Mouse (Mus musculus) macrophage (primary cell): ENCODE results near the gene Rap1a. TPM values are rescaled to one million over a fixed set of nuclear protein-coding genes. Genes with fewer than 3 reads are reported as not detected.
"Not testable (repeated sequence)": the region's sequence is repeated elsewhere in the genome, so short reads cannot be mapped to it uniquely, and the experiment has no call there.

Experiments used
- H3K27ac ChIP-seq: fragments of 350-480 bp; formaldehyde crosslinking; 2 replicates; pipeline ENCODE4 v1.9.0; 2021
- H3K36me3 ChIP-seq: fragments of 350-480 bp; formaldehyde crosslinking; 2 replicates; pipeline ENCODE4 v1.9.0; 2021; ENCODE audit errors: inconsistent target
- H3K4me3 ChIP-seq: fragments of 350-480 bp; formaldehyde crosslinking; 2 replicates; pipeline ENCODE4 v1.9.0; 2021; ENCODE audit errors: inconsistent target
- H3K79me2 ChIP-seq: fragments of 350-480 bp; formaldehyde crosslinking; 2 replicates; pipeline ENCODE4 v1.9.0; 2021; ENCODE audit errors: inconsistent target
- WGBS: methylation state at CpG from one replicate; pipeline ENCODE4 v1.1.7; 2026; ENCODE audit warnings: inconsistent platforms; ENCODE audit not compliant: missing documents; 5-methylcytosine and 5-hydroxymethylcytosine counted together
- polyA plus RNA-seq: library from polyadenylated mRNA; stranded (reverse); fragments of 250-400 nt; gene quantifications from 3 replicates; pipeline ENCODE4 v1.2.4, GENCODE M21; 2018; ENCODE audit warnings: inconsistent platforms

Rap1a gene
- polyA plus RNA-seq, 1 experiment from 2014 or later: 125 TPM

DNA sequence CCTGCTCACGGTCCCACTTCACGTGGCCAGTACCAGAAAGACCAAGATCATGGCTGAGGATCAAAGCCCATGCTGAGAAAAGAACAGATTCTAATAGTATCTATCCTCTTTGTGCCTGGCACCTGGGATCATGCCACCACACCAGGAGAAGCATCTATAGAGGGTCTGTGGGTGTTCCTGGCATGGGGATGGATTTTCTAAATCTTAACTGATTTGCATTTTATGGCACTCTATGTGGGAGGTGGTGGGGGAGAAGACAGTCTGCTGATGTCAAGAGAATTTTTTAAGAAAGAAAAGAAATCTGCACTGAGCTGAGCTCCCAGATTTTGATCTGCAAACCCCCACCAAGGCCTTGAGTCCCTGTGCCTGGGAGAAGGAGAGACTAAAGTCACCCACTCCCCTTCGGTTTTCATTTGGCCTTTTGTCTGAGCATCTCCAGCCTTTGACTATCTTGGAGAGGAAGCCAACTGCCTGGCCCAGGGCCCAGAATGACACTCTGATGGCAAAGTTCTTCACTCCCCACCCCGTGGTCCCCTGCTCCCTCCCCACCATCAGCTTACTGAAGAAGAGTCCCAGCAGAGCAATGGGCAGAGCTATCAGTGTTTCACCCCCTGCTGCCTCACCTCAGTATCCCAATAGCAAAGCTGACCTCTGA is 94.6 kb downstream of the Rap1a start:
- Histone ChIP-seq H3K4me3 (no peak overlapping the region), H3K36me3 (no peaks in the 10 kb centered on the region), H3K27ac (no peak overlapping the region), H3K79me2 (no peaks in the 10 kb centered on the region)
- WGBS: 75% methylated on average over 4 of the region's 4 CpGs

DNA sequence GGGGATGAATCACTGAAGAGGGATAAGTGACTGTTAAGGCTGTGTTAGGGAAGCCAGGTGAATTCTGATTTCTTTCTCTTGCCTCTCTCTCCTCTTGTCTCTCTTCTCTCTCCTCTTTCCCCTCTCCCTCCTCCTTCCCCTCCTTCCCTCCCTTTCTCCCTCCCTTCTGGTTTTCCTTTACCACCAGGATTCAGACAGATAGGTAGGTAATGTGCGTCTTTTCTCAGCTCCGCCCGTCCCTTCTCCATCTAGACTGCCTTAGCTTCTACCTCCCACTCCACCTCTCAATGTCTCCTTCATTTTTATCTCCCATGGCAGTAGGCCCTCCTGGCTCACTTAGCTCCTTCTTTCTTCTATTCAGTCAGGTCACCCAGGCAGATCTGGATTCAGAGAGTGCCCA is 95.6 kb downstream of the Rap1a start:
- Histone ChIP-seq H3K4me3 (peak overlapping the region; percentile 57), H3K36me3 (no peaks in the 10 kb centered on the region), H3K27ac (no peak overlapping the region), H3K79me2 (no peaks in the 10 kb centered on the region)
- 70% methylated on average over 3 of the region's 3 CpGs for WGBS

DNA sequence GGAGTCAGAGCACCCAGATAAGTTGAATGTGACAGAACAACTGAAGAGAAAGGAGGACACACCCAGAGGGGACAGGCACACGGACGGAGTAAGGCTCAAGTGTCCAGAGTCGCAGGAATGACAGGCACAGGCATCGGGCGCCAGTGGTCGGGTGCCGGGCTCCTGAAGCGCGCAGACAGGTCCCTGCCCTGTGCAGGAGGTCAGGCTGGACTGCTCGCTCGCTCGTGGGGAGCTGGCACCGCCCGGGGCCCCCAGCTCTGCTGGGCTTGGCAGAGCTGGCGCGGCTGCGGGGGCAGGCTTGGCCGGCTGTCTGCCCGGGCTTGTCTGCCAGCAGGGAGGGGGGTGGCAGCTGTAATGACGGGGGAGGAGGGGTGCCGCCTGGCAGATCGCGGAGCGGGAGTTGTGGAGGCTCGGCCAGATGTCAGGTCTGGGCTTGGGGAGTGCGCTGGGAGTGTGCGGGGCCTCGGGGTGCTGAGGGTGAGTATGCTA is 96.0 kb downstream of the Rap1a start:
- WGBS: 2% methylated on average over 26 of the region's 28 CpGs
- H3K4me3 ChIP-seq: peak overlapping the region; percentile 57
- peak overlapping the region; percentile 7; the same call in 1 of the 2 replicates for H3K27ac ChIP-seq
- no peaks in the 10 kb centered on the region for H3K79me2 ChIP-seq
- H3K36me3 ChIP-seq: no peaks in the 10 kb centered on the region

DNA sequence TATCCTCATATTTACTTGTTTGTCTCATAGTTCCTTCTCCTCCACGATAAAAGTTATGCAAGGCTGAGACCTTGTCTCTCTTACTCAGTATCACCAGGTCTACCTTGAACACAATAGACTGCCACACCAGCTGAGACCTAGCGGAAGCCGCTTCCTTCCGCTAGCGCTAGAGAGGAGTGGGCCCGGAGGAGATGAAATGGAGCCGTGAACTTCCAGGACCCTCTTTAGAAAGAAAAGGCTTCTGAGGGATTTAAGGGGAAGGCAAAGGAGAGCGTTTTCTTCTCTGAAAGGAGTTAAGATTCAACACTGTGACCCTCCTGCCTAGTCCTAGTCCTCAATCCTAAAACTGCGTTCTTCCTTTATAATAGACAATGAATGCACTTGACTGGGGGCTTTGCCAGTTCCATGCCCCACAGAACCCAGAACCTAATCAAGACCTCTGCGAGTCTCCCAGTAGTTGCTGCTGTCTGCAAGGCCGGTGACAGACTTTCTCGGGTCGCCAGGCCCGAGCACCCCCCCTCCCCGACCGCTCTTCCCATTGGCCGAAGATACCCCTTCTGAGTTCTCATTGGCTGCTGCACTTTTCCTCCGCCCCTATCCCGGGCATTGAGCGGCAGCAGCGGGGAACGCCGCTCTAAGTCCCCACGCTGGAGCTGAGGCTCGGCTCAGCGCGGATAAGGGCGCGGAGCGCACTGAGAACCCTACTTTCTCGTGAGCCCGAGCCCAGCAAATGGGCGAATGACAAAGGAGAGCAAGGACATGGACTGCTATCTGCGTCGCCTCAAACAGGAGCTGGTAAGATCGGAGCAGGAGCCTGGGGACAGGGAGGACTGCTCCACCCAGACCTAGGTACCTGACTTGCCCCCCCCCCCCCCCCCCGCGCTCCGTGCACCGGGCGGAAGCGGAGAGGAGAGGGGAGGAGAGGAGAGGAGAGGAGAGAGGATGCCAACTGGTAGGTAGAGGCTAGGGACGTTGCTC is 96.8 kb downstream of the Rap1a start, which contains the start of gene Inka2:
Gene Inka2 (plus strand): TSS at position 569 of the 978 bp plus-strand sequence.
- no peaks in the 10 kb centered on the region for H3K79me2 ChIP-seq
- WGBS: 11% methylated on average over 42 of the region's 43 CpGs

DNA sequence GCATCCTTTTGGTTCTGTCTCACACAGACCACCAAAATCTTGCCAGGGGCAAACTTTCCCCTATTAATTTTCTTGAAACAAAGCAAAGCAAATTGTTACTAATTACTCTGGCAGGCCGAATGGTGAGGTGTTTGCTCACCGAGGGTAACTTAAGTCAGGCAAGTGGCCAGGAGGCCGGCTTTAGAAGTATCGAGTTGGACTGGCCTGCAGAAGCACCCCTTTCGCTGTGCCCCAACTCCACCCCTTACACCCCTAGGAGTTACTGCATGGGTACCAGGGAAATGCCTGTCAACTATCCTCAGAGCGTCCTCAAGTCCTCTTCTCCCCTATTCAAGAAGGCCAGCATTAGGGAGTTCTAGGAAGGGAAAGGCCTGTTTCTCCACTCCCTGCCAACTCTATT is 97.6 kb downstream of the Rap1a start:
- Histone ChIP-seq H3K79me2 (no peaks in the 10 kb centered on the region), H3K36me3 (no peaks in the 10 kb centered on the region), H3K4me3 (no peak overlapping the region), H3K27ac (no peak overlapping the region)
- WGBS: 97% methylated on average over 6 of the region's 6 CpGs

More for the DNA sequence above, 96.8 kb downstream of the Rap1a start, which contains the start of gene Inka2:
- peak within 1 kb of the TSS; percentile 7; the same call in 1 of the 2 replicates for H3K27ac ChIP-seq
- H3K4me3 ChIP-seq: peak within 1 kb of the TSS; percentile 57
- no peaks in the 10 kb centered on the region for H3K36me3 ChIP-seq

DNA sequence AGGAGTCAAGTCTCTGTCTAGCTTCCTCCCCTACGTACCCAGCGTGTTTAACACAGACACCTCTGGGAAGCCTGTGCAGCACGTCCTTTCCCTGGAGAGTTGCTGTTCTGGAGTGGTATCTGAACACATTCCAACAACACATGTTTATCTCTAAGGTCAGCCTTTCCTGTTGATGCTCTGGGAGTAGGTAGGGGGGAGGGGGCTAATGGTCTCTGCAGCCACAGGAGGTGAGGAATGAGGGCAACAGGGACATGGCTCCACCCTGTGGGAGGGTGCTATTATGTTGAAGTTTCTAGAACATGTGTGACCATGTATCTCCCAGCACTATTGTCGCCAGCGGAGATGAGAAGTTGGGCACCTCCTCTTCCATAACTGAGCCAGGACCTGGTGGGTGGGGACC is 99.7 kb downstream of the Rap1a start:
- Histone ChIP-seq H3K27ac (no peak overlapping the region), H3K79me2 (no peaks in the 10 kb centered on the region), H3K36me3 (no peaks in the 10 kb centered on the region), H3K4me3 (no peak overlapping the region)
- 66% methylated on average over 5 of the region's 5 CpGs for WGBS

DNA sequence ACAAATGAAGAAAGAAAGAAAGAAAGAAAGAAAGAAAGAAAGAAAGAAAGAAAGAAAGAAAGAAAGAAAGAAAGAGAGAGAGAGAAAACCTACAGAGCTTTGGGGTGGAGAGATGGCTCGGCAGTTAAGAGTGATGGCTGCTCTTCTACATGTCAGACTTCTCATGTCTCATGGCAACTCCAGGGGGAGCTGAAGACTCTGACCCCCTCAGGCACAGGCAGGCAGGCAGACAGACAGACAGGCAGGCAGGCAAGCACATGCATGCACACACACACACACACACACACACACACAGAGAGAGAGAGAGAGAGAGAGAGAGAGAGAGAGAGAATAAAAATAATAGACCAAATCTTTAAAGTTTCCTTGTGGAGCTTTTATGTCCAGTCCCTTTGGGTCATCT is 100.3 kb downstream of the Rap1a start:
- not testable (repeated sequence) for H3K4me3 ChIP-seq, H3K79me2 ChIP-seq, H3K27ac ChIP-seq, H3K36me3 ChIP-seq
- 89% methylated on average over 1 of the region's 1 CpGs for WGBS

DNA sequence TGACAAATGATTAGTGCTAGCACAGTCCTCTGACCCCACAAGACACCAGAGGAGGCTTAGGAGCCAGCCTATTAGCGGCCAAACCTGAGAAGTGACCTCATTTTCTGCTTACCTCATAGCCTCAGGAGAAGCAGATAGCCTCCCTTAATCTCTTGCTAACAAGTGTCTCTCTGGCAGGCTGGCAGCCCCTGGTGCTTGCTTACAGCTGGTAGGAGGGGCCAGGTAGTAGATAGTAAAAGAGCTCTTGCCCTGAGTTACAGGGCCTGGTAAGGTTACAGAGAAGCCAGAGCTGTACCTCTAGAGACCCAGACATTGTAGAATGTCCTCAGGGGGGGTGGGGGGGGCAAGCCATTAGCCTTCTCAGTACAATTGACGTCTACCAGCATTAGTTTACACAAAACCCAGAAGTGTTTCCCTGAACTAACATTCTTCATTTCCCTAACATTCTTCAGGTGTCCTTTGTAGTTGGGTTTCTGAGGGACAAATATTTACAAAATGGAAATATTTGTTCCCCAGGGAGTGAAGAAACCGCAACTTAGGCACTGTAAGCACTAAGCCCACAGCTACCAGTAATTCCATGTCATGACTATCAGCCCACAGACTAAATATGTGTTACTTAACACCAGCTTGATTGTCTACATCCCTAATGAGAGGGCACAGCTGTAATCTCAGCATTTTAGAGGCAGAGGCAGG is 101.7 kb downstream of the Rap1a start:
- no peak overlapping the region for H3K27ac ChIP-seq
- H3K79me2 ChIP-seq: no peaks in the 10 kb centered on the region
- 97% methylated on average over 3 of the region's 3 CpGs for WGBS
- H3K36me3 ChIP-seq: no peaks in the 10 kb centered on the region
- H3K4me3 ChIP-seq: no peak overlapping the region

DNA sequence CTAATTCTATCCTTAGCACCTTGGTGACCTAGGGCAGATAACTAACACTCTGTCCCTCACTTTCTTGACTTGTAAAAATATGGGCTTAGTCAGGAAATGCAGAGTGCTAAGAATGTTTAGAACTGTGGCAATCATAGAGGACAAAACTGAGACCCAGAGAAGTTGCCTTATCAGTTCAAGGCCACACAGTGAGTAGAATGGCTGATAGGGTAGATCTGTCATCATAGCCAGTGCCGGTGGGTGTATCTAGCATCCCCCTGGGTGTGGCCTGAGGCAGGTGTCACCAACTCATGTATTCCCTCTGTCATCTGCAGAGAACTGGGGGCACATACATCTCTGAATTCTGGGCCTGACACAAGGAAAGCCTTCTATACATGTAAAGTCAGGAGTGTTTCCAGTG is 102.8 kb downstream of the Rap1a start:
- Histone ChIP-seq H3K4me3 (no peak overlapping the region), H3K79me2 (no peaks in the 10 kb centered on the region), H3K27ac (no peak overlapping the region), H3K36me3 (no peaks in the 10 kb centered on the region)
- WGBS: 95% methylated on average over 1 of the region's 1 CpGs

DNA sequence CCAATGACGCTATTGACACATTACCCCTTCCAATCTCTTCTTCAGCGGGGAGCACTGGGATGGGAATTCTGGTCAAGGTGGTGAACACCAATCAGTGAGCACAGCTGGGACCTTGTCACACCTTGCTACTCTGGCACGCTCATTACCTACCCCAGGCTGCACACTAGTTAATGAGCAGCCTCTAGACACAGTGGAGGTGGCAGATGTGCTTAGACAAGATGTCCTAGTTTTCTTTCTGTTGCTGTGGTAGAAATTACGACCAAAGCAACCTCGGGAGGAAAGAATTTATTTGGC is 104.0 kb downstream of the Rap1a start:
- no peaks in the 10 kb centered on the region for H3K36me3 ChIP-seq
- H3K4me3 ChIP-seq: no peak overlapping the region
- 74% methylated on average over 5 of the region's 5 CpGs for WGBS
- no peak overlapping the region for H3K27ac ChIP-seq
- no peaks in the 10 kb centered on the region for H3K79me2 ChIP-seq

DNA sequence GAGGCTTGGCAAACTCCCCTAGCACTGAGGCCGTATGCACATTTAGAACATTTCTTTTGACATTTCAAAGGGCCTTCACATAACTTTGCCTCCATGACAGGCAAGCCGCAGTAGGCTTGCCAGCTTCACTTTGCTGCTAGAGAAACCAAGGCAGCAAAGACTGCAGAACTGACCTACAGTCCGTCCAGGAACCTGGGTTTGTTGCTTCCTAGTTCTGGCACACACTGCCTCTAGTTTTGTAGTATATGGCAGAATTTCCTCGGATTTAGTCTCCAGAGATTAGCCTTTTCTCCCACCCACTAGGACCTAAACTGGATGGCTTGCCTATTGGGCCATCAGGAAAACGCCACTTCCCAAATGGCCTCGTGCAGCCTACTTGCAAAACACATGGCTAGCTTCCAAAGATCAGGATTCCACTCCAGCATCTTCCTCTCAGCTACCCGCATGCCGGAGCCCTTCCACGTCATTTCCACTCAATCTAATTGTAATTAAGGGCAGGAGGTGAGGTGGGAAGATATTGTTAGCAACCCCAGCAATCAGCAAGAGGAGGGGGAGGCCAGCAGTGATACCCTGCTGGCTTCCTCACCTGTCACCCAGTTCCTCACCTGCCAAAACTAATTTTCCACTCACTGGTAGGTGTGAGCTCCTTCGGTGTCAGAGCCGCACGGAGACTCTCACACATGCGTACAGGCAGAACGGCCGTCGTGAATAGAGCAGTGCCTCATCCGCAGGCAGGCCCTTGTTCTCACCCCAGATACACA is 104.6 kb downstream of the Rap1a start:
- Histone ChIP-seq H3K4me3 (no peak overlapping the region), H3K79me2 (no peaks in the 10 kb centered on the region), H3K36me3 (no peaks in the 10 kb centered on the region), H3K27ac (no peak overlapping the region)
- 91% methylated on average over 16 of the region's 17 CpGs for WGBS

DNA sequence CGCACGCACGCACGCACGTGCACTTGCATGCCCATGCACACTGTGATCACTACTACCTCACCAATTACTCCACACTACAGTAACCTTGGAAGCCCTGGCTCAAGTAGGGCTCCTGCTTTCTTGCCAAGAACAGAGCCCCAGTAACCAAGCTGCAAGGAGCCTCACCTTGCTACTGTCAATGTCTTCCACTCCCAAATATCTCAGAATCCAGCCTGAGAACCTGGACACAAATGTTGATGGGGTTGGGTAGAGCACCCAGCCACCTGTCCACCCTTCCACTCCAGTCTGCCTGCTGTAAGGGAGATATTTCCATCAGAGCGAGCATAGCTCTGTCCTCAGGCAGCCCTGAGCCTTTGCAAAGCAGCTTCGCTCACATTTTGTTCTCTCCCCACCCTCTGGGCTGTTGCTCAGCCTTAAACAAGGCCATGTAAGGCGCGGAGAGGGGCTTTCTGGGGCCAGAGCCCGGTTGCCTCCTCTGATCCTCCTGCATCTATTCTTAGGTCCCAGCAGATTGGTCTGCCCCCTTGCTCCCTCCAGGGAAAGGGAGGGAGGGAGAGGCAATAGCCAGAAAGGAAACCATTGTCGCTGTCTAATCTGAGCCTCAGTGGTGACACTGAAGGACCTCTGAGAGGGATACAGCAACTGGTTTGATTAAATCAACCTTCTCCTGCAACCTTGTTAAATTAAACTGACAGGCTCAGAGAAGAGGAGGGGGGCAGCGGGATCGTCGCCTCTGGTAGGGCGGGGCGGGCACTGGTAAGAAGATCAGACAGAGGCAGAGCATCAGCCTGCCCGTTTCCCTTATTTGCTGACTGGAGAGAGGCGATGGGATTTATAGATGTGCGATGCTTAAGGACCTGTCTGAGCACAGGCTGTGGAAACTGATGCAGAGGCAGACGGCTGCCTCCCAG is 105.4 kb downstream of the Rap1a start:
- H3K4me3 ChIP-seq: no peak overlapping the region
- H3K27ac ChIP-seq: no peak overlapping the region
- no peaks in the 10 kb centered on the region for H3K36me3 ChIP-seq
- WGBS: 79% methylated on average over 20 of the region's 20 CpGs
- H3K79me2 ChIP-seq: no peaks in the 10 kb centered on the region

DNA sequence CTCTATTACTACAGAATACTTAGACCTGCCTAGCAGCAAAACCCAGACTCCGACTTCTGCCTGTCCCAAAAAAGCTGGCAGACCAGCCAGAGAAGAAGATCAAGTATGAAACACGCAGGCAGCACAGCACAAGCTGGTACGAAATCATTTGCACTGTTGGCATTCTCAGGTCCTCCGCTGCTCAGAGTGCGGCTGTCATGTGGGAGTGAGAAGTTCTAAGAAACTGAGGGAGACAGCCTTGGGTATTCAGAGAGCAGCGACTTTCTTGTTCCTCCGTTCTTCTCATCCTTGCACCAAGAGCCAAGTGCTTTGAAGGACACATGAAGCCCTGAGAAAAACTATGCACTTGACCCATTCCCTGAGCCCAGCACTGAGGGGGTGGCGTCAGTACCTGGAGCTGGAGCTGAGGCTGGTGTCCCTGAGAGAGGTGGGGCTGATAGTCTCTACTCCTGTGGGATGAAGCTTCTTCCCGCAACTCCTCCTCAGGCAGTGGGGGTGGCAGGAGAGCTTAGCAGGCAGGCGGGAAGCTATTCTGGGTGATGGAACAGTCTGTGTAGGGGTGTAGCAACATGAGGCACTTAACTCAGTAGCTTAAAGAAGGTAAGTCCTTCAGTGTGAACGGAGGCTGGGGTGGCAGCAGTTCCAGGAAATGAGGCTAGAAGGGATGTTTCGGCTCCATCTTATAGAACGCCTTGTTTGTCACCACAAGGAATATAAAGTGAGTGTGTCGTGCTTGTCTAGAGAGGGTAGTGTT is 107.6 kb downstream of the Rap1a start:
- H3K27ac ChIP-seq: no peak overlapping the region
- H3K4me3 ChIP-seq: no peak overlapping the region
- no peaks in the 10 kb centered on the region for H3K79me2 ChIP-seq
- H3K36me3 ChIP-seq: no peaks in the 10 kb centered on the region
- WGBS: 90% methylated on average over 14 of the region's 14 CpGs
